22 mouse cellular contexts compared by ENCODE assay signal in the genomic region with DNA sequence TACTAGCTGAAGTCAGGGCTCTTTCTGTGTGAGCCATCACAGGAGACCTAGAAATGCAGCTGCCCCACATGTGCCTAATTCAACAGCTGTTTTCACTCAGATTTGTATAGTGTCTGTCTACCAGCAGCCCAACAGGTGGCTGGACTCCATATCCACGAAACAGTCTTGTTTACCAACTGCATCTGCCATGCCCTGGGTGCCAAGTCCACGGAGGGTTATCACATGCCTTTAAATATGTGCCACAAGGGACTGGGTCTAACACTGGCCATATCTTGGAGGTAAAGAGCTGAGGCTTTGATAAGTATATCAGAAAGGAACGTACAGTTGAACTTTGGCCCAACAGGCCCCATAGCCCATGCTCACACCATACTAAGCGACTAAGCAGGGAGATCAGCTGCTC.
DNase-seq lines count a peak whose midpoint lies in the region; ATAC-seq and TF ChIP-seq lines count a peak whose summit lies in the region.
"Had no signal": no experiment of that assay in that cellular context is flagged by ENCODE, and none has a peak within 500 bp of the region (broad histone marks: within the 10 kb centered on the region; RNA-seq: fewer than 3 reads in every experiment).

No protein-coding gene starts in this region.

- H3K9me3 ChIP-seq in intestine, postnatal 0 days (ENCODE audit: control insufficient read depth): no peaks in the 10 kb centered on the region
- H3K9me3 ChIP-seq in forebrain, embryonic 14.5 days (replicated peaks; ENCODE audit: control insufficient read depth, low read length): no peaks in the 10 kb centered on the region
- H3K9me3 ChIP-seq: forebrain, embryonic 13.5 days; G1E; heart, embryonic 15.5 days; limb, embryonic 12.5 days; liver, embryonic 15.5 days had no signal

- no peak overlapping the region for H3K4me2 ChIP-seq in intestine, postnatal 0 days (replicated peaks; ENCODE audit: low read depth)
- H3K4me2 ChIP-seq in forebrain, embryonic 14.5 days (ENCODE audit: low read length): no peak overlapping the region
- H3K4me2 ChIP-seq: forebrain, embryonic 13.5 days; heart, embryonic 15.5 days; limb, embryonic 12.5 days; liver, embryonic 15.5 days had no signal

- TF ChIP-seq POLR2A in small intestine, adult 2 months (IDR thresholded peaks at IDR 0.05; ENCODE audit: low read depth, low read length): no peak
- TF ChIP-seq POLR2A in cerebellum, adult 2 months (IDR thresholded peaks at IDR 0.05; ENCODE audit: borderline replicate concordance, insufficient read depth, low read length): no peak

- H3K27ac ChIP-seq in intestine, postnatal 0 days (ENCODE audit: low read depth, low read length): peak overlapping the region; percentile 75
- peak overlapping the region; percentile 89 for H3K27ac ChIP-seq in small intestine, adult 2 months (ENCODE audit: insufficient read depth, low read depth, low read length)
- H3K27ac ChIP-seq in forebrain, embryonic 14.5 days (ENCODE audit: low read depth, low read length): no peak overlapping the region
- no peak overlapping the region for H3K27ac ChIP-seq in cerebellum, adult 2 months (ENCODE audit: insufficient read depth, low read length)
- H3K27ac ChIP-seq: forebrain, embryonic 13.5 days; gastrocnemius, adult 2 months; heart, adult 2 months; heart, embryonic 15.5 days; kidney, postnatal 0 days; left cerebral cortex, adult 2 months; limb, embryonic 12.5 days; liver, embryonic 15.5 days had no signal

- 25% methylated on average over 4 of the region's 4 CpGs for WGBS in intestine, postnatal 0 days
- 32% methylated on average over 4 of the region's 4 CpGs for WGBS in small intestine, adult 2 months
- 90% methylated on average over 4 of the region's 4 CpGs for WGBS in forebrain, embryonic 14.5 days
- WGBS in cerebellum, adult 2 months: 71% methylated on average over 4 of the region's 4 CpGs

- H3K9ac ChIP-seq in intestine, postnatal 0 days (ENCODE audit: low read depth, low read length): no peak overlapping the region
- no peak overlapping the region for H3K9ac ChIP-seq in forebrain, embryonic 14.5 days (ENCODE audit: low read length)
- H3K9ac ChIP-seq: forebrain, embryonic 13.5 days; heart, embryonic 15.5 days; limb, embryonic 12.5 days; liver, embryonic 15.5 days had no signal

- H3K4me3 ChIP-seq in intestine, postnatal 0 days (ENCODE audit: low read depth, low read length): no peak overlapping the region
- H3K4me3 ChIP-seq in small intestine, adult 2 months (ENCODE audit: low read depth, low read length): no peak overlapping the region
- H3K4me3 ChIP-seq in forebrain, embryonic 14.5 days (ENCODE audit: low read depth, low read length): no peak overlapping the region
- H3K4me3 ChIP-seq in cerebellum, adult 2 months (replicated peaks; ENCODE audit: insufficient read depth, low read depth, low read length): no peak overlapping the region
- H3K4me3 ChIP-seq: forebrain, embryonic 13.5 days; gastrocnemius, adult 2 months; heart, adult 2 months; heart, embryonic 15.5 days; left cerebral cortex, adult 2 months; limb, embryonic 12.5 days; liver, embryonic 15.5 days had no signal

- ATAC-seq in intestine, postnatal 0 days: peak; percentile 96
- no peak for ATAC-seq in forebrain, embryonic 14.5 days
- ATAC-seq: CD4-positive, CD25-positive, alpha-beta regulatory T cell, adult 4 months; forebrain, embryonic 13.5 days had no signal

- DNase-seq in 3T3-L1 (ENCODE audit: low read depth, low spot score) (peak; percentile 32), MN1 (ENCODE audit: low spot score) (peak; percentile 24)
- DNase-seq in forebrain, embryonic 14.5 days (ENCODE audit: low spot score): no peak
- DNase-seq in cerebellum, adult 2 months: no peak
- no peak for DNase-seq in retina, postnatal 1 day
- DNase-seq: cerebellum, adult 11 months; cerebellum, postnatal 36 days; gastrocnemius, adult 2 months; heart, adult 2 months; lung, postnatal 10 days; right cerebral cortex, postnatal 25 days; thymus, adult 2 months had no signal

- TF ChIP-seq CTCF in intestine, postnatal 0 days (IDR thresholded peaks at IDR 0.05; ENCODE audit: low read depth): no peak
- TF ChIP-seq CTCF in small intestine, adult 2 months (IDR thresholded peaks at IDR 0.05; ENCODE audit: extremely low read depth, insufficient read length, insufficient replicate concordance, low read depth, low read length): no peak
- TF ChIP-seq CTCF in cerebellum, adult 2 months (IDR thresholded peaks at IDR 0.05; ENCODE audit: borderline replicate concordance, insufficient read depth, low read depth, low read length): no peak

- no peaks in the 10 kb centered on the region for H3K27me3 ChIP-seq in intestine, postnatal 0 days (replicated peaks; ENCODE audit: control insufficient read depth, insufficient read depth, low read length)
- H3K27me3 ChIP-seq in small intestine, adult 2 months (ENCODE audit: control insufficient read depth, insufficient read depth, low read length): no peaks in the 10 kb centered on the region
- H3K27me3 ChIP-seq in forebrain, embryonic 14.5 days (replicated peaks; ENCODE audit: control insufficient read depth, insufficient read depth, low read length): no peaks in the 10 kb centered on the region
- no peaks in the 10 kb centered on the region for H3K27me3 ChIP-seq in cerebellum, adult 2 months (ENCODE audit: control insufficient read depth, insufficient read depth, low read length)
- H3K27me3 ChIP-seq: forebrain, embryonic 13.5 days; heart, embryonic 15.5 days; limb, embryonic 12.5 days; liver, embryonic 15.5 days had no signal

- no peaks in the 10 kb centered on the region for H3K36me3 ChIP-seq in intestine, postnatal 0 days (ENCODE audit: control insufficient read depth, insufficient read depth)
- H3K36me3 ChIP-seq in small intestine, adult 2 months (ENCODE audit: control insufficient read depth, insufficient read depth, low read length): no peaks in the 10 kb centered on the region
- no peaks in the 10 kb centered on the region for H3K36me3 ChIP-seq in forebrain, embryonic 14.5 days (ENCODE audit: control insufficient read depth, insufficient read depth, low read length)
- H3K36me3 ChIP-seq: heart, embryonic 15.5 days; limb, embryonic 12.5 days; liver, embryonic 15.5 days had no signal

- H3K4me1 ChIP-seq in intestine, postnatal 0 days (replicated peaks; ENCODE audit: control insufficient read depth, insufficient read depth, low read length): peaks cover 12% of the 10 kb centered on the region
- H3K4me1 ChIP-seq in small intestine, adult 2 months (ENCODE audit: control insufficient read depth, insufficient read depth, insufficient read length, low read length): peaks cover 17% of the 10 kb centered on the region; the same call in 1 of the 2 replicates
- H3K4me1 ChIP-seq in forebrain, embryonic 14.5 days (ENCODE audit: control insufficient read depth, insufficient read depth, low read length): peaks cover 8% of the 10 kb centered on the region
- H3K4me1 ChIP-seq in cerebellum, adult 2 months (ENCODE audit: control insufficient read depth, insufficient read depth, low read length): no peaks in the 10 kb centered on the region

Comparison
In these comparisons a context has a peak if more than half of its experiments do, and no peak if none do; other contexts are left out.
1. DNase-seq: peak in 3T3-L1 (single experiment) and MN1 (single experiment); none in forebrain, embryonic 14.5 days (single experiment), cerebellum, adult 2 months (0 of 2) and retina, postnatal 1 day (single experiment).
2. H3K27ac ChIP-seq: peak in intestine, postnatal 0 days (single experiment) and small intestine, adult 2 months (single experiment); none in forebrain, embryonic 14.5 days (single experiment) and cerebellum, adult 2 months (single experiment).